Mouse (Mus musculus) kidney, postnatal 14 days (tissue): ENCODE measurements around the gene Kif13a.

Experiments
- DNase-seq: peaks from one replicate; pipeline ENCODE4 v3.0.0; 2022; ENCODE audit warnings: mixed read lengths

The Kif13a gene

DNA sequence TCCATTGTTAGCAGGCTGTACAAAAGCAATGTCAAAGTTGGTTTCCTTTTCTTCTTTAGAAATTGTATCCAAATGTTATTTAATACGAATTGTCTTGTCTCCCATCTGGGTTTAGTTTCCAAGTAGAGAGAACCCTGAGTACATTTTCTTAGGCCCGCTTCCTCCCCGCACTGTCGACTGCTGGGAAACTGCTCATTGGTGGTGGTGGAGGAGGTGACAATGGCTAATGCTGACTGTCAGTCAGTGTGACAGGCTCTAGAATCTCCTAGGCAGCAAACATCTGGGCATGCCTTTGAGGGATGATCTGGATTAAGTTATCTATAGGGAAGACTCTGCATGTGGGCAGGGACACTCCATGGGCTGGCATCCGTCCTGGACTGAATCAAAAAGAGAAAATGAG is 96.1 kb downstream of the Kif13a start:
- no peak for DNase-seq

DNA sequence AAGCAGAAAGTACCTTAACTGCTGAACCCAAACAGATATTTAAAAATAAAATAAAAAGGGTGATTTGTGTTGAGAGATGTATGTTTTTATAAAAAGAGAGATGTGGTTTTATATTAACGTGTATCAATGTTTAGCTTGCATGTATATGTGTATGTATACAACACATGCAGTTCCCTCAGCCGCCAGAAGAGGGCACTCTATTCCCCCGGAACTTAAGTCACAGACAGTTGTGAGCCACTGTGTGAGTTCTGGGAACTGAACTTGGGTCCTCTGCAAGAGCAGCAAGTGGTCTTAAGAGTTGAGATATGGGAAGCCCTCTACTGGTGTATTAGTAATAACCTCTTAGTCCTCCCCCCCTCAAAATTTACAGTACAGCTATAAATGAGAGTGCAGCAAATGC is 96.7 kb downstream of the Kif13a start:
- DNase-seq, result no peak

GRCm38 (mm10) chr13:46823271-46823670 is 106.4 kb downstream of the Kif13a start:
- DNase-seq, result no peak

DNA sequence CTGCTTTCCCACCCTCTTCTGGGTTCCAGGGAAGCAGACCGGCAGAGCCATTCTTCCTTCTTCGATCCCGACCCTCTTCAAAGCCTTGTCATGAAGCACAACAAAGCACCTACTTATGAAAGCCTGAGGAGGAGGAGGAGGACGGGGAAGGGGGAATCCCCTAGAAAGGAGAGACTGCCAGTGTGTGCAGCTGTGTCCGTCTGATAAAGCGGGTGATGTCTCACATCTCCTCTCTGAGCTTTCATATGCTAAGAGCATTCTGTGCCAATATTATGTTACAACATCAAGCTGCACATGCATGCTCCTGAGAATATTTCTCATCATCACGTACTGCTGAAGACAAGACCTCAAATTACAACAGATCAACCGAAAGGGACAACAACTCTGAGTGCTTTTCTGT is 107.5 kb downstream of the Kif13a start:
- no peak for DNase-seq

- no peak for DNase-seq
Measured at GRCm38 (mm10) chr13:46819729-46820223, 109.9 kb downstream of the Kif13a start.

DNA sequence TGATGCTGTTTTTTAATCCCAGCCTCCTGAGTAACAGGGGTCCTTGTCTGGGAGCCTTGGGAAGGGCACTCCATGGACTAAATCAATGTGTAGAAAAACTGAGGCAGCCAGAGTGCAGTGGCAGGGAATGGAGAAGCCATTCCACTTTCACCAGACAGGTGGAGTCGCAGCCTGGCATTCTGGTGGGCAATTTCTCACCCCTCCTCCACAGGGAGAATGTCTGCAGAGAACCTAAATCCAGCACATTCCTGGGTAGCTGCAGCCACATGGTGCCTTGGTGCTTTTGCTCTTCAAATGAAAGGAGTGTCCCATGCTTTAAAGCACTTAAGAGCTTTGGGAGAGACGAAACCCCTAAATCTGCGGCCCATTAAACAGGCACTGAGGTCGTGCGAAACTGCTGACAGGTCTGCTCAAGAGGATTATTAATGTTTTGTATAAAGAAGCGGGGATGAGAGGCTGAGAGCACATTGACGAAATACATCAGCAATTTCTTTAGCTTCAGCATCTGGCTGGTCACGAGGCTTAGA is 110.4 kb downstream of the Kif13a start:
- no peak for DNase-seq

DNA sequence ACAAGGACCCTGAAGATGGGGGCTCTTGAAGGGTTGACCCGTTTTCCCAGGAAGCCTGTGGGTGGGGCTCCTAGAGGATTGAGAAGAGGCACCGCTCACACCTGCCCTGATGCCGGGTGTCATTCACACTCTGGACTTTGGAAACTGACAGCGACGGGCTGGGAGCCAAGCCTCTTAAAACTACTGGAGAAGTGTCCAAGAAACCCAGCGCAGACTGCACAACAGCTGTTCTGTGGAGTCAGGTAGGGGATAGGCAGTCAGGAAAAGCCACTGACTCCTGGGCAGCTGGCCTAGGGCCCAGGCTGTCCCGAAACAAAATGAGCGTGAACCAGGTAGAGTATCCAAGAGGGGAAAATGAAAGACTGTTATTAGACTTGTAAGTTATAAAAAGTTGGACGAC is 111.3 kb downstream of the Kif13a start:
- DNase-seq, result peak; percentile 66

- DNase-seq, result no peak
Measured at GRCm38 (mm10) chr13:46812648-46813184, 117.0 kb downstream of the Kif13a start.

DNA sequence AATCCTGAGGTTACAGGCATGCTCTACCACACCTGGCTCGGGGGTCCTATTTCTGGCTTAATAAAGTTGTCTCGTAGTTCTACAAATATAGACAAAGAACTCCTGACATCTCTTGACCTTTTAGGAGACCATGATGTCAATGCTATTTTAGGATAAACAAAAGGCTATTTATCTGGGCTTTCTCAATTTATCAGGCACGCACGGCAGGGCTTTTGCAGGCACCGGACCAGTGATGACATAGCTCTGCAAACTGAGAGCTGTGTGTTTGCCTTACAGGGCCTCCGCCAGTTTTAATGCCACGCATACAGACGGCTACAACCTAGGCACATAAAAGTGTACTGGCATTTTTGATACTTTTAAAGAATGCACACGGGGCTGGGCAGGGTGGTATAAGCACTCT is 118.0 kb downstream of the Kif13a start:
- DNase-seq, result no peak

- no peak for DNase-seq
Measured at GRCm38 (mm10) chr13:46810613-46811012, 119.1 kb downstream of the Kif13a start.

DNA sequence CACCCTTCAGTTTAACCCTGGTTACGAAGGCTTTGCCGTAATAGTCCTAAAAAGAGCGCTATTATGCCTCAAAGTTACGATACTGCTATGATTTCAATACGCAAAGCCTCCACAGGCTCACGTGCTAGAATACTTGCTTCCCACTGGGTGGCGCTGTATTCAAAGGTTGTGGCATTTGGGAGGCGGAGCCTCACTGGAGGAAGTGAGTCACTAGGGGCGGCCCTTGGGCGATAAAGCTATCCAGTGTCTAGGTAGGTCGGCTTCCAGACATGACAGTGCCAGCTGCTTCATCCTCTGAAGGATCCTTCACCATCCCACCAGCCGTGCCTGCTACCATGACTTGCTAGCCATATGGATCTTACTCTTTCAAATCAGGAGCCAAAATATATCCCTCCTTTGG is 119.6 kb downstream of the Kif13a start:
- peak; percentile 17 for DNase-seq

- DNase-seq, result no peak
Measured at GRCm38 (mm10) chr13:46807901-46808300, 121.8 kb downstream of the Kif13a start.

GRCm38 (mm10) chr13:46801196-46801595 is 128.5 kb downstream of the Kif13a start:
- DNase-seq, result no peak

GRCm38 (mm10) chr13:46798156-46798555 is 131.5 kb downstream of the Kif13a start:
- peak; percentile 59 for DNase-seq

DNA sequence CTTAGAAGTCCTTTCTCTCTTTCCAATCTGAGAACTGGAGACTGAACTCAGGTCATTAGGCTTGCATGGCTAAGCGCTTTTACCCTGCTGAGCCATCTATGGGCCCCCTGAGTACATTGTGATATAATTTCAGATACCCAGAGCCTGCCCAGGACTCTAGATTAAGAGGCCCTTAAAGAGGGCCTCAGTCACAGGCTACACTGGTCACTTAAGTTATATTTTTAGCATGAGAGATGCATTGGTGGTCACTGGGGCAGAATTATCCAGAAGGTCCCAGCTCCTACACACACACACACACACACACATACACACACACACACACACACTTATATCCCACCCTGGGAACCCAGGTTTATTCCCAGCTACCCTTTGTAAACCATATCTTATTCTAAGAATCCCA is 133.3 kb downstream of the Kif13a start:
- no peak for DNase-seq

DNA sequence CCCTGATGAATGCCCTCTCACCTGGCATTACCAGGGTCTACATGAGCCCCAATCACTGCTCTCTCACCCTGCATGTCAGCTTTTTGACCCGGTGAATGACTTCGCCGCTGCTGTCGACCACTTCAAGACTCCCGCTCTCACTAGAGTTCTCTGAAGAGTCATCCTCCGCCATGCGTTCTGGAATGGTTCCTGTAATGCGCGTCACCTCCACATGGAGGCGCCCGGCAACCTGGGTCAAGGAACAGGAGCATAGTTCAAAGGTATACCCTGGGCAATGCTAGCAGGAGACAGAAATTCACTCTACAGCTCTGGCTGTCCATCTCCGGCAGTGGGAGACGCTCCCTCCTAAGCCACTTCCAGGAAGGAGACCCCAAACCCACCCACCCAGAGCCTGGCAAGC is 135.8 kb downstream of the Kif13a start:
- no peak for DNase-seq

DNA sequence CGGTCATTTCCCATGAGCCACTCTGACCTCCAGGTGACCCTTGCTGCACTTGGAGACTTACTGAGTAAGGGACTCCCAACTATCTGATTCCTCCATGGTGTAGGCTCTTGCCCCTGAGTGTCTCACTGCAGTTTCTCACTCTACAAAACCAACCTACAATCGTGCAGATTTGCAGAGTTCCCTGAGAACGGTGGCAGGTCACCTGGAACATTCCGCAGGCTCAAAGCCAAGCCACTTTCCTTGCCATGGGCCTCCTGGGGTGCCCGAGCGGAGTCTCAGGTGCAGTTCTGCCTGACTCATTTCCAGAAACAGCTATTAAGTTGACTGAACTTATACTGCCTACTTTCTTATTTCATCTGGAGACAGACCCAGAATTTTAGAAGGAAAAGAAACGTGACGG is 141.2 kb downstream of the Kif13a start:
- DNase-seq, result peak; percentile 82

DNA sequence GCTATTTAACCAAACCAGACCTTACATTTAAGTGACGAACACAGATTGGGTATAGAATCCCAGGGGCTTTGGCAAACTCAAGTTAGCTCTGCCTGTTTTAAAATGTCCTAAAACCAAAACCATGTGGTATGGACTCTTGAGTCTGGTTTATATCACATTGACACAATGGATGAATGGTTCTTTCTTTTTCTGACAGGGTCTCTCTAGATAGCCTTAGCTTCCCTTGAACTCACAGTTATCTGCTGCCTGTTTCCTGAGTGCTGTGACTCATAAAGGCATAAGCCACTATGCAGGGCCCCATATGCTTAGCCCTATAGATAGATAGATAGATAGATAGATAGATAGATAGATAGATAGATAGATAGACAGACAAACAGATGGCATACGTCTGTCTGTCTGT is 142.8 kb downstream of the Kif13a start:
- DNase-seq, result no peak

- no peak for DNase-seq
Measured at GRCm38 (mm10) chr13:46786064-46786561, 143.6 kb downstream of the Kif13a start.

DNA sequence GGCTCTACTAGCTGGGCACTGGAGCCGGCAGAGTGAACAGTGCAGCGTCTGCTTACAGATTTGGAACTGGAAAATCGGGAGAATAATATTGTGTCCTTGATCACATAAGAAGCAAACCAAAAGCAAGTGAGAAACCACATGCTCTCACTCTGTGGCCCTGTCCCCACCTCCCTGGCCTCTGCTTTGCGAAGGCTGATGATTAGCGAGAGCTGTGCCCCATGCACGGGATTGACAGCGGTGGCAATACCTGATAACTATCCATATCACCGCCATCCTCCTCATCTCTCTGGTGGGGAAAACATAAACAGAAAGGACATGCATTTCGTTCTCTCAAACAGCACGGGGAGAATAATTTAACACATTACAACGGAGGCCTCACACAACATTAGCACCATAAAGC is 149.3 kb downstream of the Kif13a start:
- no peak for DNase-seq

DNA sequence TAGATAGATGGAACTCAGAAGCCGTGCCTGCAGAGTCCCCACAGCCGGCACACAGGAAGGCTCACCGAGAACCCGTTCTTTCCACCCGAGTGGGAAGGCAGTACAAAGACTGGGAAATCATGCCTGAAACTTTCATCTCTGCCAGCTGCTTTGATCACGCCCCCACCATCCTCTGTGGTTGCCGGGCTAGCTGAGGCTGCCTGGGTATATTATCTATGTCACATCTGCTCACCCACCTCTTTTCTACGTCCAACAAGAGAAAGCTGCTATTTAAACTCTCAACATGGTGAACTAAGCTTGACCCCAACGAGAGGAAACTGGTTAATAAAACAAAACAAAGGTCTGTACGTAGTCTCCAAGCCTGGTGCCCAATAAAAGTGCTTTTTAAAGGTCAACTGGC is 149.8 kb downstream of the Kif13a start:
- DNase-seq, result no peak

DNA sequence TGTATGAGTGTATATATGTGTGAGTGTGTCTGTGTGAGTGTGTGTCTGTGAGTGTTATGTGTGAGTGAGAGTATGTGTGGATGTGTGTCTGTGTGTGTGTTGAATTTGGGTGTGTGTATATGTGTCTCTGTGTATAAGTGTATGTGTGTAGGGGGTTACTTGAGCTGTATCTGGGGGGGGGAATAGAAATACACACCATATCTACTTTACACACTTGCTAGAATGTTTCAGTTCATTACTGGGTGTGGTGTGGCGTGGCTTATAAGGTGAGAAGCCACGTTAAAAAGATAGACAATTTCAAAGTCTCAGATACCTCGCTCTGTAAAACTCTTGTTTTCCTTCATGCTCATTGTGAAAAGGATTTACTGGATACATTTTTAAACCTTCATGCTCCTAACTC is 152.2 kb downstream of the Kif13a start:
- DNase-seq, result no peak

GRCm38 (mm10) chr13:46776636-46777305 is 152.9 kb downstream of the Kif13a start:
- peak; percentile 64 for DNase-seq

DNA sequence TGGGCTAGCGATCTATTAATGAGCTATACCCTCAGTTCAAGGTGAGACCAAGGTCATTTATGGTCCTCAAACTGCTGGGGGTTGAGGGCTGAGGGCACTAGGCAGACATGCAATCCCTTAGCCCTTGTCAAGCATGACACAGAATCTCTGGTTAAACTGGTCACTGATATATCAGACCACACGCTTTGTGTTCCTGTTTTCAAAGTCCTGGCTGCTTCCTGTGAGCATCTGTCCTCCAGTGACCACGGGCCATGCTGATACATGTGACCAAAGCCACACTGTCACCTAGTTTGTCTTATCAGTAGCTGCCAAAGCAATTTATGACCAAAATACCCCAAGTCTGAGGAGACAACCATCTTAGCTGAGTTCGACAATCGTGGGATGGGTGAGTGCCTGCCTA is 154.7 kb downstream of the Kif13a start:
- DNase-seq, result no peak

GRCm38 (mm10) chr13:46772581-46772980 is 157.1 kb downstream of the Kif13a start:
- no peak for DNase-seq
